Mouse (Mus musculus): ENCODE measurements around the gene Kcnmb4. TPM values are rescaled to one million over a fixed set of nuclear protein-coding genes. Genes with fewer than 3 reads are reported as not detected.

Kcnmb4 gene
- polyA plus RNA-seq, 1 experiment from 2014 or later: 4.6 TPM

DNA sequence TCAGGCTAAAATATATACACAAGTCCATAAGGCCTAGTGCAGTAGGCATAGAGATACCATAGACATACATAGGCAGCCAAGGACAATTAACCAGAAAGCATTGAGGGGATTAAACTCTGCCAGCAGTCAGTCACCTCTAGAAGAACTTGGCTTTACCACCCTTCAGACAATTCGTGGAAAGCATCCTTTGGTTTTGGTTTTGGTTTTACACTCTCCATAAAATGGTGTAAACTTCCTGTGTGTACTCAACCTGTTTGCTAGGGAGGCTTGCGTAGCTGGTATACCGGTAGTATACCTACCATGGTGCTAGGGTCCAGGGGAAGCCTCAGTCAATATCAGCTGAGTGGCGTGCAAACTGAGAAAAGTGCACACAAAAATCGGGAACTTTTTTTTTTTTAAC lies 77.4 kb downstream of the Kcnmb4 start:
- Histone ChIP-seq H3K36me3 (no peaks in the 10 kb centered on the region), H3K9ac (no peak overlapping the region)
- 77% methylated on average over 5 of the region's 5 CpGs for WGBS

DNA sequence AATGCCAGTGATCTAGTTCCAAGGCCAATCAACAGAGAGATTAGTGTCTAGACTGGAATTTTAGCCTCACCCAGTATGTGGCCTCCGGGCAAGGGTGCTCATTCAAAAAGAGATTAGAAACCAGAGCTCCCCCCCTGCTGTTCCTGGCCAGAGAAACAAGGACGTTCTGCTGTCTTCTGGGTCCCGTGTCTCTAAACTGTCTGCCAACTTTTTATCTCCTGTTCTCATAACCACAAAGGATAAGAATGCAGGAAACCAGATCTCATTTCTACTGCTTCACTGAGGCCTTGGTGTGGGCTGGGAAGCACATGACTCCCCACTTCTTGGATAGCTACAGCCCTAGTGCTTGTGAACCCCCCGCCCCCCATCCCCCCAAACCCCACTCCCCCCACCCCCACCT lies 79.1 kb downstream of the Kcnmb4 start:
- Histone ChIP-seq H3K4me2 (no peak overlapping the region), H3K9ac (no peak overlapping the region), H3K27ac (no peak overlapping the region), H3K9me3 (replicated peaks) (no peaks in the 10 kb centered on the region), H3K36me3 (no peaks in the 10 kb centered on the region), H3K4me3 (replicated peaks) (no peak overlapping the region), H3K27me3 (peaks cover 2% of the 10 kb centered on the region; the same call in 1 of the 2 replicates), H3K4me1 (peaks cover 10% of the 10 kb centered on the region)
- 48% methylated on average over 4 of the region's 4 CpGs for WGBS
- no peak for ATAC-seq (replicated peaks; ENCODE audit: low FRiP score)

More for the DNA sequence above, 77.4 kb downstream of the Kcnmb4 start:
- Histone ChIP-seq H3K4me1 (peaks cover 10% of the 10 kb centered on the region), H3K9me3 (replicated peaks) (no peaks in the 10 kb centered on the region), H3K4me3 (replicated peaks) (no peak overlapping the region), H3K4me2 (no peak overlapping the region), H3K27me3 (peaks cover 2% of the 10 kb centered on the region; the same call in 1 of the 2 replicates), H3K27ac (no peak overlapping the region)
- no peak for ATAC-seq (replicated peaks; ENCODE audit: low FRiP score)

DNA sequence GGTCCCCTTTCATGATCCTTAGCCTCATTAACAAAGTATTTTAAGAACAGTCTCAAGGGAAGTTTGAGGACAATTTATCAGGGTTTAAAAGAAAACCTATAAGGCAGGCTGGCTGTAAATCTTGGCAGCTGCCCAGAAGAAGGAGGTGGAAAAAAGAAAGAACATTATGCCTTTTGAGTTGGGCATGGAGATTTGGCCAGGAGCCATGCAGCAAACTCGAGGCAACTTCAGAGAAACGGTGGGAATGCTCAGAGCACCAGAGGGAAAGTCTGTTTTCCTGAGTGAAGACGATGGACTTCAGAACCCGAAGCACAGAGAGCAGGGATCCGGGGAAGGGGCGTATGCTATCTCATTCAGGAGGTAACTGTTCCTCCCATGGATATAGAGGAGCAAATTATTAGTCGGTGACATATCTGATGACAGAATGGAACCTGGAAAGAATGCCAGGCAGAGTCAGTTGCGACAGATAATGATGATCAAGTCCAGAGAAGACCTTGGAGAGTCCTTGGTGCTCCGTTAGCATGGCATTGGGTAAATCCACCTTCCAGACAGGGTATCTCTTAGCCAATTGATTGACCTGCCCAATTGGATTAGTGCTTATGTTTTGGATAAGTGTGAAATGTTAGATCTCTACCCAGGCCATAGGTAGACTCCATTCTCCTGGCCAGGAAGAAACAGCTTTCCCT lies 79.7 kb downstream of the Kcnmb4 start:
- WGBS: 76% methylated on average over 9 of the region's 9 CpGs
- Histone ChIP-seq H3K36me3 (no peaks in the 10 kb centered on the region), H3K27me3 (peaks cover 2% of the 10 kb centered on the region; the same call in 1 of the 2 replicates), H3K4me1 (peaks cover 10% of the 10 kb centered on the region), H3K4me3 (replicated peaks) (no peak overlapping the region), H3K27ac (no peak overlapping the region), H3K9me3 (replicated peaks) (no peaks in the 10 kb centered on the region), H3K9ac (no peak overlapping the region), H3K4me2 (no peak overlapping the region)
- no peak for ATAC-seq (replicated peaks; ENCODE audit: low FRiP score)

DNA sequence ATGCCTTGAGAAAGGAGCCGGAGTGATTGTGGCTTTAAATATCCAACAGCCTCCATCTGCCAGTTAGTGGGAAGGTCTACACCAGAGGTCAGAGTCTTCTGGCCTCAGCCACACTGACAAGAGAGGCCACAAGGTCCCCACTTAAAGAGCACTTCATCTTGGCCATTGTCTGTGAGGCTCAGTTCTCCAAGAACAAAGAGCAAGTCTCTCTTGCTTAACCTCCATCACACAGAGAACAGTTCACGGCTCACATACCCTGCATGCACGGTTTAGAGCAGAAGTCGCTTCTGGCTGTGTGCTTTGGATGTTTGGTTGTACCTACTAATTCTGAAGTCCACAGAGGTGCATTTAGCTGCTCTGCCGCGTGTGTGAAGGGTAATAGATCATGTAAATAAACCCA lies 84.8 kb downstream of the Kcnmb4 start:
- Histone ChIP-seq H3K4me1 (peaks cover 15% of the 10 kb centered on the region), H3K27me3 (no peaks in the 10 kb centered on the region), H3K9ac (no peak overlapping the region), H3K4me2 (no peak overlapping the region), H3K4me3 (replicated peaks) (no peak overlapping the region), H3K27ac (no peak overlapping the region), H3K9me3 (replicated peaks) (no peaks in the 10 kb centered on the region), H3K36me3 (no peaks in the 10 kb centered on the region)
- no peak for ATAC-seq (replicated peaks; ENCODE audit: low FRiP score)
- WGBS: 50% methylated on average over 6 of the region's 6 CpGs

DNA sequence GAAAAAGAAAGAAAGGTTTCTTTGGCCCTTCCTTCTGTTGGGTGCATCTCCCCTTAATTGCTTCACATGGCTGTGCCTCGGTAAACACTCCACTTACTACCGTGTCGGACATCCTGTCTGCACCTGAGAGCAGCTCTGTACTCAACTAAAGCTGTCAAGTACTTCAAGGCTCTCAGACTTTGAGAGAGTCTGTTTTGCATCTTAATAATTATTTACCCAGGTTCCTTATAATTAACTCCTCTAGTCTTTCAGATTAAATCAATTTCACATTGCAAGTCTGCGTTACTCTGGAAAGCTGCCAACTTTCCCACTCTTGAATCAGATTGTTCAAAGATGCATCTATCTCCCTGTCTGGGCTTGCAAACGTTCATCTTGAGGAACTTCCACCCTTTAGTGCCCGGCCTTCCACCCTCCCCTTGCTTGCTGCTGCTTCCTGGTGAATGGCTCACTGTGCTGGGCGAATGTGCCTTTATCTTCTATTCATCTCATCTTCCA lies 87.2 kb downstream of the Kcnmb4 start:
- peak; percentile 55; the same call in 1 of the 2 replicates for ATAC-seq (replicated peaks; ENCODE audit: low FRiP score)

DNA sequence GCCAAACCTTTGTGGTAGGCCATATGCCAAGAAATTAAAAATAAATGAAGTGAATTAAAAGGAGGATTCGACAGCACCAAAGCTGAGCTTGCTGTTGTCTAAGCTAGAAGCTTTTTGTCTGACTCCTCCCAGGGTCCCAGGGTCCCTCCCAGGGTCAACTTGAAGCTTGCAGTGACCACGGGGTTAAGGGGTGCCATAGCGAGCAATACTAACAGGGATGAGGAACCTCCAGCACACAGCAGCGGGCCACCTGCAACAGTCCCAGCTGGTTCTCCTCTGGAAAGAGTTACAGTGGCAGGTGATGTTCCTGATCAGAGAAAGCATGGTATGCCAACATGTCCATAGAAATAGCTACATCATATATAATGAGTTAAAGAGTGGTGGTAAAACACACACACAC lies 89.3 kb downstream of the Kcnmb4 start:
- 77% methylated on average over 4 of the region's 4 CpGs for WGBS
- no peak for ATAC-seq (replicated peaks; ENCODE audit: low FRiP score)
- H3K4me1 ChIP-seq: peaks cover 29% of the 10 kb centered on the region
- no peak overlapping the region for H3K4me2 ChIP-seq
- no peak overlapping the region for H3K4me3 ChIP-seq (replicated peaks)
- H3K27ac ChIP-seq: no peak overlapping the region
- H3K9me3 ChIP-seq (replicated peaks): no peaks in the 10 kb centered on the region
- no peaks in the 10 kb centered on the region for H3K36me3 ChIP-seq
- no peak overlapping the region for H3K9ac ChIP-seq
- no peaks in the 10 kb centered on the region for H3K27me3 ChIP-seq

More for the DNA sequence above, 87.2 kb downstream of the Kcnmb4 start:
- H3K4me2 ChIP-seq: no peak overlapping the region
- no peaks in the 10 kb centered on the region for H3K9me3 ChIP-seq (replicated peaks)
- H3K9ac ChIP-seq: no peak overlapping the region
- 39% methylated on average over 7 of the region's 7 CpGs for WGBS
- no peaks in the 10 kb centered on the region for H3K27me3 ChIP-seq
- no peak overlapping the region for H3K4me3 ChIP-seq (replicated peaks)
- peaks cover 29% of the 10 kb centered on the region for H3K4me1 ChIP-seq
- H3K27ac ChIP-seq: no peak overlapping the region
- H3K36me3 ChIP-seq: no peaks in the 10 kb centered on the region

DNA sequence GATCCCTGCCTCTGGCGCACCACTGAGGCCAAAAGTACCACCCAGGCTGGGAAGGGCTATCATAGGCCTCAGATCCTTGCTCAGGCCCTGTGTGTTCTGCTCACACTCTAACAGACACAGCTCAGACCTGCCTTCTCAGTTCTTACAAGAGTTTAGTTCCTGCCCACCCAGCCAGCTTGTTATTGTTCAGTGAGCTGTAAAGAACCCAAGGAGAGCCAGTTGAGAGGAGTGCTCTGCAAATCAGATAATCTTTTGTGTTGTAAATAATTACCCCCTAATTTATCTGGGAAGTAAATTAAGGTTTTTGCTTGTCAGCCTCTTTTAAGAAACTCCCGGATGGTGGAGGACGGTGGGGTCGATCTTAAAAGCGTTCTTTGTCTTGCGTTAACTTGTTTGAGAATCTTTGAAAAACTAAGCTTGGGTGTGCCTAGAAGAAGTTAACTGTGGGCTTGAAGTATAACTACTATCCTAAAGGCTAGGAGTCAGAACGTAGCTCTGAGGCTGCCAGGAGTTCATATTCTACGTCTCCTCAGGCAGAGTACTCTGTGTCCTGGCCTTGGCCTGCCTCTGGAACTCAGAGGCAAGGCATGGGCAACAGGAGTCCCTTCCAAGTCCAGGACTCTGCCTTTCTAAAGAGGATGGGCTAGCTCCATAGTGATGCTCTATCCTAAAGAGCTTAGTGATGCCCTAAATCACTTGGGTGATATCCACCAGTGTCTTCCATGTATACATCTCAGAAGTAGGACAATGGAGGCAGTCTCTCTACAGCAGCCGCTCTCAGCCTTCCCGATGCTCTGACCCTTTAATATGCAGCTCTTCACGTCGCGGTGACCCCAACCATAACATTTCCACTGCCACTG lies 90.6 kb downstream of the Kcnmb4 start:
- Histone ChIP-seq H3K4me1 (peaks cover 29% of the 10 kb centered on the region), H3K27ac (peak overlapping the region; percentile 65), H3K36me3 (no peaks in the 10 kb centered on the region), H3K4me3 (replicated peaks) (no peak overlapping the region), H3K27me3 (no peaks in the 10 kb centered on the region), H3K4me2 (no peak overlapping the region), H3K9ac (no peak overlapping the region), H3K9me3 (replicated peaks) (no peaks in the 10 kb centered on the region)
- peak; percentile 81 for ATAC-seq (replicated peaks; ENCODE audit: low FRiP score)
- WGBS: 54% methylated on average over 13 of the region's 13 CpGs

DNA sequence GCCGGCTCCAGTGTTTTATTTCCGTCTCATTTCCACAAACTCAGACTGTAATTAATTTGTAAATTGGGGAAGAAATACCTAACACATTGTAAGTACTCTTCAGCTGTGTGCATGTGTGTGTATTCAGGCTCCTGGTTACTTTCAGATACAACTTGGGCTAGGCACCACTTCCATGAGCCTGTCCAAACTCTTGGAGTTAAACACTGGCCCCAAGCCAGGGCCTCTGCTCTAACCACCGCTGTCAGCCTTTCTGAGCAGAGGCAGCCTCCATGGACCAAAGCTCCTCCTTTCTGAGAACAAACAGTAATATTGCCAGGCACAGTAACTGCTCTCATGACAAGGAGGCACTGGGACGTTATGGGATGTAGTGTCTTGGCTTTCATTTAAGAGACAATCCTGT lies 96.8 kb downstream of the Kcnmb4 start:
- no peaks in the 10 kb centered on the region for H3K9me3 ChIP-seq (replicated peaks)
- no peak overlapping the region for H3K4me3 ChIP-seq (replicated peaks)
- no peaks in the 10 kb centered on the region for H3K27me3 ChIP-seq
- H3K4me2 ChIP-seq: no peak overlapping the region
- no peaks in the 10 kb centered on the region for H3K36me3 ChIP-seq
- H3K27ac ChIP-seq: no peak overlapping the region
- no peak overlapping the region for H3K9ac ChIP-seq
- H3K4me1 ChIP-seq: peaks cover 2% of the 10 kb centered on the region; the same call in 1 of the 2 replicates
- ATAC-seq (replicated peaks; ENCODE audit: low FRiP score): no peak
- 72% methylated on average over 4 of the region's 4 CpGs for WGBS

DNA sequence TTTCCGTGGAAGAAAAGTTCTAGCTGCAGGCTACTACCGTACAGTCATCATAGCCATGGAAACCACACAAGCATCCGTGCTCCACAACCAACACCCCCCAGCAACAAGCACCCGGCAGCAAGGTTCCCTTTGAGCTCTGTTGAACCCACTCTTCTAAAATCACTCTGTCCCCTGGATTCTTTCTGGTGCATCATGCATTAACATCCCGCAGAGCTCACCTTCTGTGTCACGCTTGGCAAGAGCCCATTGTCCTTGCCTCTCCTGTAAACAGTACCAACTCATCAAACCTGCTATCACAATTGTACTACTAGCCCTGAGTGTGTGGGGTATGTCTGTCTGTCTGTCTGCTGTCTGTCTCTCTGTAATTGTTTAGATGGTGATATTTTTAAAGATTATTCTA lies 99.6 kb downstream of the Kcnmb4 start:
- no peak for ATAC-seq (replicated peaks; ENCODE audit: low FRiP score)

DNA sequence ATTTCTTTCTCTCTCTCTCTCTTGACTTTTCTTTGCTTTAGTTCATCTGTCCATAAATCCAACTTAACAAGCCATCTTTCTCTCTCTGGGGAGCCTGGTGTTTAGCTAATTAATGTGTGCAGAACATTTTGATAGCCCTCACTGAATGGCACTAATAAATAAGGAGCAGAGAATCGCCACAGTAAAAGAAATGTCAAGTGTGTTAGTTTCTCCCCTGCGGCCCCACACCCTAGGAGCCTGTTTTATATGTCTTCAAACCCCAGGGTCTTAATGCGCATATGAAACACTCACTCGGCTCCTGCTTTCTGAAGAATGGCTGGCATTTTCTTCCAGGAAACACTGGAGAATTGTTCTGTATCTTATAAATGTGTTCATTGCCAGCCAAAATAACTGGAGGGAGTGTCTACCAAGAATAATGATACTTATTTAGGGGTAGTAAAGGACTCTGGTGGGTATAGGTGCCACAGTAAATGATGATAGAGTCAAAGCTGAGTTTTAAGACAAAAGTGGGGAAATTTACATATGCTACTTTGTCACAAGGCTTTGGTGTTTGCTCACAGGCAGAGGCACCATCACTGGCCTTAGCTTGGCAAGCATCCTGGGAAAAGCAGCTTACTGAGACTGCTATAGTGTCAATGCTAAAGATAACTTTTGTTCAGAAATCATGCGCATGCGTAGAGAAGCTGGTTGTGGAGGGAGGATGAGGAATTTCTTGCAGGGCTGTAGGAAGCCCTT lies 102.5 kb downstream of the Kcnmb4 start:
- Histone ChIP-seq H3K9ac (no peak overlapping the region), H3K4me1 (0 out of 2 replicates have a peak, but pooled peaks cover 7% of the 10 kb centered on the region), H3K4me2 (no peak overlapping the region), H3K27ac (no peak overlapping the region), H3K9me3 (replicated peaks) (no peaks in the 10 kb centered on the region), H3K36me3 (no peaks in the 10 kb centered on the region), H3K4me3 (replicated peaks) (no peak overlapping the region), H3K27me3 (no peaks in the 10 kb centered on the region)
- WGBS: 38% methylated on average over 6 of the region's 6 CpGs
- no peak for ATAC-seq (replicated peaks; ENCODE audit: low FRiP score)

More for the DNA sequence above, 99.6 kb downstream of the Kcnmb4 start:
- Histone ChIP-seq H3K27me3 (no peaks in the 10 kb centered on the region), H3K4me2 (no peak overlapping the region), H3K9ac (no peak overlapping the region), H3K4me3 (replicated peaks) (no peak overlapping the region), H3K9me3 (replicated peaks) (no peaks in the 10 kb centered on the region), H3K36me3 (no peaks in the 10 kb centered on the region), H3K4me1 (0 out of 2 replicates have a peak, but pooled peaks cover 7% of the 10 kb centered on the region), H3K27ac (no peak overlapping the region)
- 91% methylated on average over 6 of the region's 6 CpGs for WGBS
